ENCODE assay signal across 1 mouse cellular context in genomic region chr2:172401116-172401825, GRCm38 (mm10).
TF ChIP-seq lines count a peak whose summit lies in the region.

No protein-coding gene starts in this region.

TF ChIP-seq in CH12.LX, 34 proteins besides CTCF, POLR2A, EP300 and RAD21:
- TF ChIP-seq ZNF384 (IDR thresholded peaks at IDR 0.05; ENCODE audit: low read depth, low read length) (peak; percentile 85), ELF1 (IDR thresholded peaks at IDR 0.05; ENCODE audit: low read depth, low read length) (peak; percentile 67; the same call in 1 of the 2 replicates), TCF12 (IDR thresholded peaks at IDR 0.05; ENCODE audit: low read depth, low read length) (peak; percentile 81), RCOR1 (conservative IDR thresholded peaks at IDR 0.05; ENCODE audit: low read depth, low read length) (peak; percentile 64; the same call in 1 of the 2 replicates), MAZ (IDR thresholded peaks at IDR 0.05; ENCODE audit: low read depth, low read length) (peak; percentile 49; the same call in 1 of the 2 replicates), NELFE (IDR thresholded peaks at IDR 0.05; ENCODE audit: low read depth, low read length) (0 out of 2 replicates have a peak, but pooled peaks have one; percentile 34), IRF4 (IDR thresholded peaks at IDR 0.05; ENCODE audit: low read depth, low read length) (peak; percentile 94), JUN (IDR thresholded peaks at IDR 0.05; ENCODE audit: insufficient read depth, low read depth, low read length) (peak; percentile 58), MYC (IDR thresholded peaks at IDR 0.05; ENCODE audit: low read depth, low read length) (peak; percentile 82), MEF2A (IDR thresholded peaks at IDR 0.05; ENCODE audit: borderline replicate concordance, low read depth, low read length) (peak; percentile 37; the same call in 1 of the 2 replicates), SIN3A (IDR thresholded peaks at IDR 0.05; ENCODE audit: low read length) (peak; percentile 52; the same call in 1 of the 2 replicates), KAT2A (IDR thresholded peaks at IDR 0.05; ENCODE audit: insufficient replicate concordance, low read length) (no peak), ETS1 (conservative IDR thresholded peaks at IDR 0.05; ENCODE audit: low read depth, low read length) (peak; percentile 86), JUND (conservative IDR thresholded peaks at IDR 0.05; ENCODE audit: low read depth, low read length) (peak; percentile 34; the same call in 1 of the 2 replicates), MAX (IDR thresholded peaks at IDR 0.05; ENCODE audit: low read length) (no peak), BHLHE40 (IDR thresholded peaks at IDR 0.05; ENCODE audit: low read depth, low read length) (peak; percentile 61), UBTF (IDR thresholded peaks at IDR 0.05; ENCODE audit: low read depth, low read length) (no peak), TBP (conservative IDR thresholded peaks at IDR 0.05; ENCODE audit: low read depth, low read length) (0 out of 2 replicates have a peak, but pooled peaks have one; percentile 61), GABPA (IDR thresholded peaks at IDR 0.05; ENCODE audit: insufficient replicate concordance, low read depth, low read length) (no peak), MXI1 (IDR thresholded peaks at IDR 0.05; ENCODE audit: low read depth, low read length) (peak; percentile 77), PAX5 (IDR thresholded peaks at IDR 0.05; ENCODE audit: low read length) (no peak)
